Mouse (Mus musculus): ENCODE data around the gene Gpr19. TPM values are rescaled to one million over a fixed set of nuclear protein-coding genes. Genes with fewer than 3 reads are reported as not detected.

Gene Gpr19
- polyA plus RNA-seq, 1 experiment: 6.7 TPM

DNA sequence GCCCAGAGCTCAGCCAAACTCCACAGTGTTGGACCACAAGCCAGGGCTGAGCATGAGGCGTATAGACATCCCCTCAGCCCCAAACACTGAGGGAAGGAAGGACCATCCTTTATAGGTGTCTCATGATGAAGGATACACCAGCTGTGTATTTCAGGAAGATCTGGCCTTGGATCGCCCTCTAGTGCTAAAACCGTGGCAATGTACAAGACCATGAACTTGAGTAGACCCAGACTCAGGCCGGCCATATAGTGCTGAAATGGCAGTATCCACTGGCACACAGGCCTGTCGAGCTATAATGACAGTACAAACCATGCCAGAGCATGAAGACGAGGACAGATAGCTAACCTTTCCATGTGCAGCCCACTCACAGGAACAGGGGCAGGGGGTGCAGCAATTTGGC, 21.6 kb downstream of the Gpr19 start:
- WGBS: 57% methylated on average over 6 of the region's 6 CpGs
- TF ChIP-seq POLR2A (IDR thresholded peaks at IDR 0.05; ENCODE audit: low read depth, low read length) (no peak), CTCF (IDR thresholded peaks at IDR 0.05; ENCODE audit: extremely low read depth, insufficient read length, insufficient replicate concordance, low read depth, low read length) (no peak)
- no peaks in the 10 kb centered on the region for H3K27me3 ChIP-seq (ENCODE audit: control insufficient read depth, insufficient read depth, low read length)
- no peaks in the 10 kb centered on the region for H3K36me3 ChIP-seq (ENCODE audit: control insufficient read depth, insufficient read depth, low read length)
- no peak overlapping the region for H3K27ac ChIP-seq (ENCODE audit: insufficient read depth, low read depth, low read length)
- H3K4me1 ChIP-seq (ENCODE audit: control insufficient read depth, insufficient read depth, insufficient read length, low read length): no peaks in the 10 kb centered on the region
- no peak overlapping the region for H3K4me3 ChIP-seq (ENCODE audit: low read depth, low read length)

DNA sequence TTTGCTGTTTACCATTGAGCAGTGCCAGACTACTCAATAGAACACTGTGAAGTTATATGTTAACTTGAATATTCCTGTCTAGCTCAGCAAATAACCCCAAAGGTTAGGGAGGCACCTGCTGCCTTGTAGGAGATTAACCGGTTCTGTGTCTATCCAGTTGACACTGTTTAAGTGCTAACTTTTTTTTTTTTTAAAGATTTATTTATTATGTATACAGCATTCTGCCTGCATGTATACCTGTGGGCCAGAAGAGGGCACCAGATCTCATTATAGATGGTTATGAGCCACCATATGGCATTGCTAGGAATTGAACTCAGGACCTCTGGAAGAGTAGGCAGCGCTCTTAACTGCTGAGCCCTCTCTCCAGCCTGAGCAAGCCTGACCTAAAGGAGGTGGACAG, 25.4 kb downstream of the Gpr19 start:
- TF ChIP-seq CTCF (IDR thresholded peaks at IDR 0.05; ENCODE audit: extremely low read depth, insufficient read length, insufficient replicate concordance, low read depth, low read length) (no peak), POLR2A (IDR thresholded peaks at IDR 0.05; ENCODE audit: low read depth, low read length) (no peak)
- Histone ChIP-seq H3K4me3 (ENCODE audit: low read depth, low read length) (no peak overlapping the region), H3K36me3 (ENCODE audit: control insufficient read depth, insufficient read depth, low read length) (peaks cover 4% of the 10 kb centered on the region; the same call in 1 of the 2 replicates), H3K4me1 (ENCODE audit: control insufficient read depth, insufficient read depth, insufficient read length, low read length) (no peaks in the 10 kb centered on the region), H3K27me3 (ENCODE audit: control insufficient read depth, insufficient read depth, low read length) (no peaks in the 10 kb centered on the region), H3K27ac (ENCODE audit: insufficient read depth, low read depth, low read length) (no peak overlapping the region)
- WGBS: 61% methylated on average over 2 of the region's 2 CpGs

DNA sequence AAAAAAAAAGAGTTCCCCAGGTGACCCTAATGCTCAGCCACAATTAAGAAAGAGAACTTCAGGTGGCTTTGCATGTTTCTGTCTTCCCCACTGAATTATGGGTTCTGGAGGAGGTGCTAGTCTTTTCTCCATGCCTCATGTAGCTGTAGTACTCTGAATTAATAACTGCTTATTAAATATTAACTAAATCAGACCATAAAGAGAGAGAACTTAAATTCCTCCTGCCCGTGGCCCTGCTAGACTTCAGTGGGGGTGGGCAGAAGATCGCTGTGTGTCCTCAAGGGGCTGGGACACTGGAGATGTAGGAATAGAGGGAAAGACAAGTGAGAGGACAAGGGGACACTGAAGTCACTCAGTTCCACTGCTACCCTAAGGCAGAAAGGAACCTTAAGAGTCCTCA, 26.1 kb downstream of the Gpr19 start:
- Histone ChIP-seq H3K4me3 (ENCODE audit: low read depth, low read length) (no peak overlapping the region), H3K36me3 (ENCODE audit: control insufficient read depth, insufficient read depth, low read length) (peaks cover 4% of the 10 kb centered on the region; the same call in 1 of the 2 replicates), H3K27me3 (ENCODE audit: control insufficient read depth, insufficient read depth, low read length) (no peaks in the 10 kb centered on the region), H3K27ac (ENCODE audit: insufficient read depth, low read depth, low read length) (no peak overlapping the region), H3K4me1 (ENCODE audit: control insufficient read depth, insufficient read depth, insufficient read length, low read length) (no peaks in the 10 kb centered on the region)
- 39% methylated on average over 2 of the region's 2 CpGs for WGBS
- TF ChIP-seq POLR2A (IDR thresholded peaks at IDR 0.05; ENCODE audit: low read depth, low read length) (no peak), CTCF (IDR thresholded peaks at IDR 0.05; ENCODE audit: extremely low read depth, insufficient read length, insufficient replicate concordance, low read depth, low read length) (no peak)

DNA sequence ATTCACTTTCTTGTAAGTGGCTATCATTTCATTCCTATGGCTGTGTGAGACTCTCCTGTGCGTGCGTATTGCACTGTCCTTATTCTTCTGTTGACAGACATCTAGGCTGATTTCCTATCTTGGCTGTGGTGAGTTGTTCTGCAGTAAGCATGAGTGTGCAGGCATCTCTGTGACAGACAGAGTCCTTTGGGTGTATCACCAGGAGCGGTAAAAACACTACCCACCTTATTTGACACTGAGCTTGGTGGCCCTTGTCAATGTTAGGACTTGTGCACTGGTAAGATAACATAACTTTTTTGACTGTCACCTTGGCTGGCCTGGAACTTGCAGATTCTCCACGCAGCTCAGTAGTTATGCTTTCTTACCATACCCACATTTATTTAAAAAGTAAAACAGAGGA, 27.5 kb downstream of the Gpr19 start:
- Histone ChIP-seq H3K4me1 (ENCODE audit: control insufficient read depth, insufficient read depth, insufficient read length, low read length) (no peaks in the 10 kb centered on the region), H3K4me3 (ENCODE audit: low read depth, low read length) (no peak overlapping the region), H3K27me3 (ENCODE audit: control insufficient read depth, insufficient read depth, low read length) (no peaks in the 10 kb centered on the region), H3K27ac (ENCODE audit: insufficient read depth, low read depth, low read length) (no peak overlapping the region), H3K36me3 (ENCODE audit: control insufficient read depth, insufficient read depth, low read length) (peaks cover 4% of the 10 kb centered on the region; the same call in 1 of the 2 replicates)
- no peak for TF ChIP-seq CTCF (IDR thresholded peaks at IDR 0.05; ENCODE audit: extremely low read depth, insufficient read length, insufficient replicate concordance, low read depth, low read length)
- no peak for TF ChIP-seq POLR2A (IDR thresholded peaks at IDR 0.05; ENCODE audit: low read depth, low read length)
- 94% methylated on average over 4 of the region's 4 CpGs for WGBS

DNA sequence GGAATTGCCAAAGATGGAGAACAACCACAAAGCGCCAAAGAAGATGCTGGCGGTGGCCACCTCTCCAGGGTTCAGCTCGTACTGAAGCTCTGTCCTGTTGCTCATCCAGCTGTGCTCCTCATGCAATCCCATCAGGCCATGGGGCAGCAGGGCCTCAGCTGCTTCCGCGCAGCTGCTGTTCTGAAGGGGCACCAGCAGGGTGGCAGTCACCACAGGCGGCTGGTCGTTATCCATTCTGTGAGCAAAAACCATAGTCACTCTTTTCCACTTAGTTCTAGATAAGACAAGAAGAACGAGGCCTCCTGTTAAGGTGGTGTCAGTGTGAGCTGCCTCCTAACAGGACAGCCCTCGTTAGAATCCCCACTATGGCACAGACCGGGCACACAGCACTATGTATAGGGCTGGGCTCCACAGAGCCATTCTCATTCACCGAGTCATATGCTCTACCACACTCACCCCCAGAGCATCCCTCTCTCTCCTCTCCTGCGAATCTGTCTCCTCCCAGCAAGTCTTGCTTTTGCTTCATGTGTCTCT, 28.1 kb downstream of the Gpr19 start:
- 92% methylated on average over 12 of the region's 12 CpGs for WGBS
- Histone ChIP-seq H3K36me3 (ENCODE audit: control insufficient read depth, insufficient read depth, low read length) (peaks cover 4% of the 10 kb centered on the region; the same call in 1 of the 2 replicates), H3K4me1 (ENCODE audit: control insufficient read depth, insufficient read depth, insufficient read length, low read length) (no peaks in the 10 kb centered on the region), H3K27ac (ENCODE audit: insufficient read depth, low read depth, low read length) (no peak overlapping the region), H3K4me3 (ENCODE audit: low read depth, low read length) (no peak overlapping the region), H3K27me3 (ENCODE audit: control insufficient read depth, insufficient read depth, low read length) (no peaks in the 10 kb centered on the region)
- no peak for TF ChIP-seq CTCF (IDR thresholded peaks at IDR 0.05; ENCODE audit: extremely low read depth, insufficient read length, insufficient replicate concordance, low read depth, low read length)
- TF ChIP-seq POLR2A (IDR thresholded peaks at IDR 0.05; ENCODE audit: low read depth, low read length): no peak

DNA sequence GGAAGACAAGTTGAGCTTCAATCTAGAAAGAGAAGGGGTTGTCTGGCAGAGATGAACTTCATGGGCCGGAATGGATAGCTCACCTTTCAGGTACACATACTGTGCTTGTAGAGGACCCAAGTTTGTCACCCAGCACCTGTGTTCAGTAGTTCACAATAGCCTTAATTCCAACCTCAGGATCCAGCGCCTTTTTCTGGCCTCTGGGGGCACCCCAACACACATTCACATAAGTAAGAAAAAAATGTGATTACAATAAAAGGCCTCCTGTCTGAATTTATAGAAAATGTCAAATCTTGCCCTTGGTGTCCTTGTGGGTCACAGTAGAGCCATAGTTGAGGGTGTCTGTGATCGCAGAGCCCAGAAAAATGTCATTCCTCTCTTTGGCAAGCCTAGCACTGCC, 31.1 kb downstream of the Gpr19 start:
- Histone ChIP-seq H3K36me3 (ENCODE audit: control insufficient read depth, insufficient read depth, low read length) (peaks cover 4% of the 10 kb centered on the region; the same call in 1 of the 2 replicates), H3K27ac (ENCODE audit: insufficient read depth, low read depth, low read length) (no peak overlapping the region), H3K4me1 (ENCODE audit: control insufficient read depth, insufficient read depth, insufficient read length, low read length) (no peaks in the 10 kb centered on the region), H3K4me3 (ENCODE audit: low read depth, low read length) (no peak overlapping the region), H3K27me3 (ENCODE audit: control insufficient read depth, insufficient read depth, low read length) (no peaks in the 10 kb centered on the region)
- TF ChIP-seq CTCF (IDR thresholded peaks at IDR 0.05; ENCODE audit: extremely low read depth, insufficient read length, insufficient replicate concordance, low read depth, low read length) (no peak), POLR2A (IDR thresholded peaks at IDR 0.05; ENCODE audit: low read depth, low read length) (no peak)
- 97% methylated on average over 3 of the region's 3 CpGs for WGBS

DNA sequence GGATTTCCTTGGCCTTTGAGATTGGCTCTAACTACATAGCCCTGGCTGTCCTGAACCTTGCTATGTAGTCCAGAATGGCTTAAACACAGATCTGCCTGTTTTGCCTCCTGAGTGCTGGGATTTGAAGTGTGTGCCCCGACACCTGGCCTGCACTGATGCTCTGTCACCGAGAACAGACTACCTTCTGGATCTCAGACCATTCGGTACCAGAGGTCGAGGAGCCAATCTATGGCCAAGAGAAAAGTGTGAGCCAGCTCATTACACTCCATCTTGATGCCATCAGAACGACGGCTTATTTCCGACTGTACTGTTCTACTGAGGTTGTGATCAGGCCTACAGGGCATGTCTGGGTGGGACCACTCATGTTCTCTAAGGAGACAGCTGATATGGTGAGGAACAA, 32.3 kb downstream of the Gpr19 start:
- no peak overlapping the region for H3K27ac ChIP-seq (ENCODE audit: insufficient read depth, low read depth, low read length)
- H3K36me3 ChIP-seq (ENCODE audit: control insufficient read depth, insufficient read depth, low read length): peaks cover 4% of the 10 kb centered on the region; the same call in 1 of the 2 replicates
- no peak overlapping the region for H3K4me3 ChIP-seq (ENCODE audit: low read depth, low read length)
- 95% methylated on average over 7 of the region's 7 CpGs for WGBS
- TF ChIP-seq POLR2A (IDR thresholded peaks at IDR 0.05; ENCODE audit: low read depth, low read length) (no peak), CTCF (IDR thresholded peaks at IDR 0.05; ENCODE audit: extremely low read depth, insufficient read length, insufficient replicate concordance, low read depth, low read length) (no peak)
- H3K27me3 ChIP-seq (ENCODE audit: control insufficient read depth, insufficient read depth, low read length): no peaks in the 10 kb centered on the region
- no peaks in the 10 kb centered on the region for H3K4me1 ChIP-seq (ENCODE audit: control insufficient read depth, insufficient read depth, insufficient read length, low read length)

Data from small intestine, adult 2 months (tissue).